Mouse (Mus musculus): Measurements from ENCODE around the gene Hand1.
"Not testable (repeated sequence)": the region's sequence is repeated elsewhere in the genome, so short reads cannot be mapped to it uniquely, and the experiment has no call there.

Gene Hand1

GRCm38 (mm10) chr11:57833296-57833977 lies 819 bp upstream of the Hand1 start:
- DNase-seq (ENCODE audit: low spot score): no peak

GRCm38 (mm10) chr11:57831861-57832260 lies 757 bp downstream of the Hand1 start:
- DNase-seq (ENCODE audit: low spot score): no peak

GRCm38 (mm10) chr11:57831281-57831781 lies 1.3 kb downstream of the Hand1 start:
- no peak for DNase-seq (ENCODE audit: low spot score)

GRCm38 (mm10) chr11:57829871-57830775 lies 2.5 kb downstream of the Hand1 start:
- DNase-seq (ENCODE audit: low spot score): no peak

- no peak for DNase-seq (ENCODE audit: low spot score)
Observed at GRCm38 (mm10) chr11:57828955-57829870, 3.4 kb downstream of the Hand1 start.

- no peak for DNase-seq (ENCODE audit: low spot score)
Observed at GRCm38 (mm10) chr11:57827915-57828545, 4.6 kb downstream of the Hand1 start.

- no peak for DNase-seq (ENCODE audit: low spot score)
Observed at GRCm38 (mm10) chr11:57827048-57827914, 5.3 kb downstream of the Hand1 start.

GRCm38 (mm10) chr11:57825234-57825633 lies 7.4 kb downstream of the Hand1 start:
- not testable (repeated sequence) for DNase-seq (ENCODE audit: low spot score)

- DNase-seq (ENCODE audit: low spot score): peak; percentile 64
Observed at GRCm38 (mm10) chr11:57823714-57824113, 8.9 kb downstream of the Hand1 start.

- not testable (repeated sequence) for DNase-seq (ENCODE audit: low spot score)
Observed at GRCm38 (mm10) chr11:57823159-57823558, 9.5 kb downstream of the Hand1 start.

- peak; percentile 87 for DNase-seq (ENCODE audit: low spot score)
Observed at GRCm38 (mm10) chr11:57819999-57820581, 12.5 kb downstream of the Hand1 start.

GRCm38 (mm10) chr11:57818189-57818588 lies 14.4 kb downstream of the Hand1 start:
- DNase-seq (ENCODE audit: low spot score): no peak

GRCm38 (mm10) chr11:57813641-57814040 lies 19.0 kb downstream of the Hand1 start:
- DNase-seq (ENCODE audit: low spot score): no peak

- no peak for DNase-seq (ENCODE audit: low spot score)
Observed at GRCm38 (mm10) chr11:57812212-57812611, 20.4 kb downstream of the Hand1 start.

GRCm38 (mm10) chr11:57811006-57811405 lies 21.6 kb downstream of the Hand1 start:
- DNase-seq (ENCODE audit: low spot score): no peak

GRCm38 (mm10) chr11:57809732-57810098 lies 22.9 kb downstream of the Hand1 start:
- no peak for DNase-seq (ENCODE audit: low spot score)

- peak; percentile 92 for DNase-seq (ENCODE audit: low spot score)
Observed at GRCm38 (mm10) chr11:57809017-57809731, 23.4 kb downstream of the Hand1 start.

GRCm38 (mm10) chr11:57805047-57805446 lies 27.6 kb downstream of the Hand1 start:
- peak; percentile 57 for DNase-seq (ENCODE audit: low spot score)

- peak; percentile 61 for DNase-seq (ENCODE audit: low spot score)
Observed at GRCm38 (mm10) chr11:57802511-57802870, 30.1 kb downstream of the Hand1 start.
